Mouse (Mus musculus) erythroblast, embryonic 14.5 days (primary cell): ENCODE measurements around the gene Klhdc9. TPM values are rescaled to one million over a fixed set of nuclear protein-coding genes. Genes with fewer than 3 reads are reported as not detected.

Source experiments
- H3K27me3 ChIP-seq: 2 replicates; pipeline ENCODE4 v1.6.1; 2012; ENCODE audit warnings: inconsistent platforms; ENCODE audit not compliant: control insufficient read depth
- H3K36me3 ChIP-seq: 2 replicates; pipeline ENCODE4 v1.6.1; 2012; ENCODE audit warnings: mild to moderate bottlenecking, inconsistent platforms; ENCODE audit not compliant: control insufficient read depth
- H3K4me1 ChIP-seq: 2 replicates; pipeline ENCODE4 v1.6.1; 2012; ENCODE audit warnings: inconsistent platforms; ENCODE audit not compliant: control insufficient read depth
- H3K4me3 ChIP-seq: replicated peaks from 2 replicates; pipeline ENCODE3; 2012; ENCODE audit warnings: moderate library complexity, mild to moderate bottlenecking, inconsistent platforms
- H3K9me3 ChIP-seq: 2 replicates; pipeline ENCODE4 v1.6.1; 2012; ENCODE audit warnings: low read length, inconsistent platforms, mixed read lengths; ENCODE audit not compliant: control insufficient read depth
- GATA1 ChIP-seq: IDR thresholded peaks from 2 replicates; pipeline ENCODE4 v1.6.1; 2012; ENCODE audit warnings: low read length, inconsistent platforms, mixed read lengths
- TAL1 ChIP-seq: IDR thresholded peaks from 3 replicates; pipeline ENCODE4 v1.6.1; 2012; ENCODE audit warnings: low read length, inconsistent platforms, mixed read lengths
- polyA plus RNA-seq: library from polyadenylated mRNA; stranded (reverse); fragments of >175 nt; gene quantifications from 2 replicates; pipeline ENCODE4 v1.2.3, GENCODE M21; 2012

The Klhdc9 gene
- polyA plus RNA-seq, 1 experiment, result 0.14 TPM

DNA sequence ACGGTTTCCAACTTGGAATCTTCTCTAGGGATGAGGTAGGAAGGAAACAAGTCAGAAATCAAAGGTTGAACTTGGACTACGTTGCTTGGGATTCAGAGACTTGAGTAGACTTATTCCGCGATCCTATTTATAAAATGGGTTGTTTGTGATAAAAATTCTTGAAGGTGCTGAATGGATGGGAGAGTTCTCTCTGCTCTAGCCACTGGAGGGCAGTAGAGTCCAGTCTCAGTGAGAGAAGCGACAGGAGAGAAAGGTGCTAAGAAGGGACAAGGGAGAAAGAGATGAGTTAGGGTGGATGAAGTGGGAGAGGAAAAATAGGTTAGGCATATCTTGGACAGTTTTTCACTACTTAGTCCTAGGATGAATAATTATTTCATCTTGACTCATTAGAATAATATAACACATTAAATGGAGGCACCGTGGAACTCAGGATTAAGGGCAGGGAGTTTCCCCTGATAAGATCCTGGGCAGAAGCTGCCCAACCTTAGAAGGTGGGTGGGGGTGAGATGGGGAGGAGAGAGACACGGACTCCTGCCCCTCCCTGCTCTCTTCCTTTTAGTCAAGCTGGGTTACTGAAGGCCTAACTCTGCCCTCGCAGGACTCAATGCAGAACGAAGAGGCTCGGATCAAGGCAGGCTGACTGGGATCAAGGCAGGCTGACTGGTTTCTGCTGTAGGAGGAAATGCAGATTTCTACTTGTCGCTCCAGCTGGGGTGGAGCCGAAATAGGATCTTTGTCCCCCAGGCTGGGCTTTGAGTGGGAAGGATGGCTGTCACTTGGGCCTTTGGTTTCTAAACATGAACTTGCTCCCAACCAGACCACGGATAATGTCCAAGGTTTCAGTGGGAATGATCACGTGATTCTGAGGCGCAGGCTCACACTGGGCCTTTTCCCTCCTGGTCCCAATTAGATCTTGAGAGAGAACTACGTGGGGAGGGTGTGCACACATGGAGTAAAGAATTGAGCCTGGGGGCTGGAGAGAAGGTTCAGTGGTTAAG, 807 bp upstream of the Klhdc9 start:
- Histone ChIP-seq H3K4me1 (peaks cover 40% of the 10 kb centered on the region), H3K36me3 (peaks cover 30% of the 10 kb centered on the region), H3K27me3 (no peaks in the 10 kb centered on the region), H3K4me3 (peak overlapping the region; percentile 71), H3K9me3 (no peaks in the 10 kb centered on the region)
- TF ChIP-seq GATA1 (no peak), TAL1 (no peak)

- Histone ChIP-seq H3K9me3 (no peaks in the 10 kb centered on the region), H3K4me1 (peaks cover 40% of the 10 kb centered on the region), H3K36me3 (peaks cover 33% of the 10 kb centered on the region), H3K4me3 (peak overlapping the region; percentile 71), H3K27me3 (no peaks in the 10 kb centered on the region)
- TF ChIP-seq GATA1 (no peak), TAL1 (no peak)
These were observed 345 bp downstream of the Klhdc9 start for GRCm38 (mm10) chr1:171360253-171360652.

DNA sequence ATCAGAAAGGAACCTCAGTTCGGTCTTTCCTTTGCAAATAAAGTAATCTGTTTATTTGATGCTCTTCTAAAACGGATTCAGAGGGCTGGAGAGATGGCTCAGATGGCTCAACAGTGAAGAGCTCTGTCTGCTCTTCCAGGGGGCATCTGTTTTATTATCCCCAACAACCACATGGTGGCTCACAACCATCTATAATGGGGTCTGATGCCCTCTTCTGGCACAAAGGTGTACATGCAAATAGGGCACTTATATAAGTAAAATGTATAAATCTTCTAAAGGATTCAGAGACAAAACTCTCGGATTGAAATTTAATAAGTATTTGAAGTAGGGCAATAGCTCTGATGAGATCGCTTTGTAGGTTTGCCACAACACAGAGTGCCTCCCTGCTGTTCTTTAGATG, 2.2 kb downstream of the Klhdc9 start:
- Histone ChIP-seq H3K27me3 (no peaks in the 10 kb centered on the region), H3K4me1 (peaks cover 40% of the 10 kb centered on the region), H3K9me3 (no peaks in the 10 kb centered on the region), H3K4me3 (no peak overlapping the region), H3K36me3 (peaks cover 36% of the 10 kb centered on the region)
- no peak for TF ChIP-seq TAL1
- no peak for TF ChIP-seq GATA1

GRCm38 (mm10) chr1:171356814-171357213, 3.8 kb downstream of the Klhdc9 start:
- H3K9me3 ChIP-seq, result no peaks in the 10 kb centered on the region
- no peak overlapping the region for H3K4me3 ChIP-seq
- no peaks in the 10 kb centered on the region for H3K27me3 ChIP-seq
- peaks cover 41% of the 10 kb centered on the region for H3K4me1 ChIP-seq
- TF ChIP-seq GATA1 (no peak), TAL1 (no peak)
- H3K36me3 ChIP-seq, result peaks cover 36% of the 10 kb centered on the region

GRCm38 (mm10) chr1:171355812-171356340, 4.7 kb downstream of the Klhdc9 start:
- no peaks in the 10 kb centered on the region for H3K27me3 ChIP-seq
- TF ChIP-seq GATA1 (no peak), TAL1 (no peak)
- H3K36me3 ChIP-seq, result peaks cover 36% of the 10 kb centered on the region
- no peak overlapping the region for H3K4me3 ChIP-seq
- no peaks in the 10 kb centered on the region for H3K9me3 ChIP-seq
- H3K4me1 ChIP-seq, result peaks cover 35% of the 10 kb centered on the region

- Histone ChIP-seq H3K36me3 (peaks cover 14% of the 10 kb centered on the region), H3K27me3 (no peaks in the 10 kb centered on the region), H3K4me3 (no peak overlapping the region), H3K9me3 (no peaks in the 10 kb centered on the region), H3K4me1 (peaks cover 46% of the 10 kb centered on the region)
- TF ChIP-seq GATA1 (no peak), TAL1 (no peak)
These were observed 11.4 kb downstream of the Klhdc9 start for GRCm38 (mm10) chr1:171349210-171349609.

GRCm38 (mm10) chr1:171348665-171349064, 11.9 kb downstream of the Klhdc9 start:
- peaks cover 51% of the 10 kb centered on the region for H3K4me1 ChIP-seq
- H3K9me3 ChIP-seq, result no peaks in the 10 kb centered on the region
- H3K36me3 ChIP-seq, result peaks cover 18% of the 10 kb centered on the region
- no peaks in the 10 kb centered on the region for H3K27me3 ChIP-seq
- H3K4me3 ChIP-seq, result no peak overlapping the region
- TF ChIP-seq GATA1, result no peak
- TF ChIP-seq TAL1, result no peak

- no peak for TF ChIP-seq GATA1
- TF ChIP-seq TAL1, result no peak
- Histone ChIP-seq H3K4me3 (peak overlapping the region; percentile 96), H3K27me3 (no peaks in the 10 kb centered on the region), H3K9me3 (no peaks in the 10 kb centered on the region), H3K4me1 (peaks cover 59% of the 10 kb centered on the region), H3K36me3 (peaks cover 44% of the 10 kb centered on the region)
These were observed 14.5 kb downstream of the Klhdc9 start for GRCm38 (mm10) chr1:171346095-171346450.
